Mouse (Mus musculus) T-helper 1 cell (primary cell): ENCODE measurements at regions not wholly inside any gene's neighbourhood (a gene's known extent, or its start where the extent isn't known, plus 50 kb on each side); places are given as distances from the start of the nearest gene placed in this dataset.
"Not testable (repeated sequence)": the region's sequence is repeated elsewhere in the genome, so short reads cannot be mapped to it uniquely, and the experiment has no call there.

Source experiments
- in situ Hi-C: fragments of 300-600 bp; cut with MboI, MseI; formaldehyde crosslinking; loops from one replicate; pipeline ENCODE4 v1.15.1; 2025; ENCODE audit warnings: high pct_unique_total_duplicates

GRCm38 (mm10) chr14:83861736-83862135 is 581.6 kb upstream of the Pcdh17 start:
- in situ Hi-C loops = no loop called here

- in situ Hi-C loops = no loop called here
Measured at GRCm38 (mm10) chr14:83862653-83863052, 580.7 kb upstream of the Pcdh17 start.

- in situ Hi-C loops = loop anchor here (25.0 kb wide), 1 partner anchor 999 kb away; no protein-coding TSS in a partner anchor
Measured at GRCm38 (mm10) chr14:83886393-83886792, 557.0 kb upstream of the Pcdh17 start.

GRCm38 (mm10) chr14:83900711-83901110 is 542.7 kb upstream of the Pcdh17 start:
- in situ Hi-C loops = not testable (repeated sequence)

GRCm38 (mm10) chr14:83943101-83943500 is 500.3 kb upstream of the Pcdh17 start:
- in situ Hi-C loops = no loop called here

GRCm38 (mm10) chr14:83944176-83944575 is 499.2 kb upstream of the Pcdh17 start:
- in situ Hi-C loops = no loop called here

- in situ Hi-C loops = no loop called here
Measured at GRCm38 (mm10) chr14:83949696-83950095, 493.7 kb upstream of the Pcdh17 start.

GRCm38 (mm10) chr14:83959111-83959510 is 484.3 kb upstream of the Pcdh17 start:
- in situ Hi-C loops = no loop called here

GRCm38 (mm10) chr14:83983566-83983965 is 459.8 kb upstream of the Pcdh17 start:
- in situ Hi-C loops = no loop called here
